Mouse (Mus musculus) liver, embryonic 15.5 days (tissue): ENCODE measurements around the gene Lrrc4b. TPM values are rescaled to one million over a fixed set of nuclear protein-coding genes. Genes with fewer than 3 reads are reported as not detected.

Source experiments
- ATAC-seq: fragments of 200-750 bp; cut with Nextera tagmentation; 2 replicates; pipeline ENCODE4 v1.8.0; 2017; ENCODE audit warnings: moderate number of reproducible peaks, mild to moderate bottlenecking, moderate library complexity; ENCODE audit not compliant: insufficient read depth
- H3K27ac ChIP-seq: fragments of 300-500 bp; sonication (generic); replicated peaks from 2 replicates; pipeline ENCODE4 v1.5.1; 2015; ENCODE audit warnings: mild to moderate bottlenecking, inconsistent platforms
- H3K27me3 ChIP-seq: fragments of 300-500 bp; sonication (generic); 2 replicates; pipeline ENCODE4 v1.6.1; 2015; ENCODE audit warnings: mild to moderate bottlenecking, inconsistent platforms
- H3K36me3 ChIP-seq: fragments of 300-500 bp; sonication (generic); replicated peaks from 2 replicates; pipeline ENCODE4 v1.6.1; 2015; ENCODE audit warnings: moderate library complexity, mild to moderate bottlenecking, inconsistent platforms
- H3K4me1 ChIP-seq: fragments of 300-500 bp; sonication (generic); replicated peaks from 2 replicates; pipeline ENCODE4 v1.6.1; 2015; ENCODE audit warnings: inconsistent platforms
- H3K4me2 ChIP-seq: fragments of 300-500 bp; sonication (generic); 2 replicates; pipeline ENCODE4 v1.6.1; 2015; ENCODE audit warnings: moderate library complexity, mild to moderate bottlenecking, inconsistent platforms
- H3K4me3 ChIP-seq: fragments of 300-500 bp; sonication (generic); replicated peaks from 2 replicates; pipeline ENCODE4 v1.5.1; 2015; ENCODE audit warnings: mild to moderate bottlenecking, inconsistent platforms
- H3K9ac ChIP-seq: fragments of 300-500 bp; sonication (generic); 2 replicates; pipeline ENCODE4 v1.6.1; 2015; ENCODE audit warnings: moderate library complexity, mild to moderate bottlenecking, inconsistent platforms
- H3K9me3 ChIP-seq: fragments of 300-500 bp; sonication (generic); replicated peaks from 2 replicates; pipeline ENCODE4 v1.6.1; 2016; ENCODE audit warnings: inconsistent platforms
- WGBS: fragments of 180-500 bp; shearing (Covaris S2); methylation state at CpG from one replicate; pipeline ENCODE4 v1.1.7; 2015; ENCODE audit warnings: mixed read lengths; ENCODE audit not compliant: insufficient replicate concordance; 5-methylcytosine and 5-hydroxymethylcytosine counted together
- polyA plus RNA-seq: library from polyadenylated mRNA; unstranded; fragments of >200 nt; fragmentation: Nextera tagmentation; extraction: Ambion mirVana; gene quantifications from 2 replicates; pipeline ENCODE4 v1.2.1, GENCODE M21; 2015

Gene Lrrc4b
- polyA plus RNA-seq, 1 experiment from 2014 or later, result not detected

DNA sequence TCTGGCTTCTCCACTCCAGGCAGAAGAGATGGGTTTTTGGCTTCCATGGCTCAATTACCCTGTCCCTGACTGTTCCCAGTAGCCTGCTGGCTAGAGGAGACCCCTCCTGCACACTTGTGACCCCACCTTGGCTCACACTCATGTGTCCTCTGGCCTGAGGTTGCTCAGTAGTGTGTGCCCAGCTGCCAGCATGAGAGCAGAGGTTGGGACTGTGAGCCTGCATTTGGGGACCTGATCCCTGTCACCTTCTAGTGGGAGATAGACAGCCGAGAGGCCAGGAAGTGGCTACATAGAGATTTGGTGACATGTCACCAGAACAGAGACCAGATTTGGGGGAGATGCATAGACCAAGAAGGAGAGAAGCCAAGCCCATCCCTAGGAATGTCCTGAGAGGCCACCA is 8.4 kb downstream of the Lrrc4b start:
- 28% methylated on average over 1 of the region's 1 CpGs for WGBS
- Histone ChIP-seq H3K4me2 (no peak overlapping the region), H3K4me3 (no peak overlapping the region), H3K9ac (no peak overlapping the region), H3K27me3 (peaks cover 88% of the 10 kb centered on the region), H3K36me3 (no peaks in the 10 kb centered on the region), H3K9me3 (no peaks in the 10 kb centered on the region), H3K4me1 (peaks cover 34% of the 10 kb centered on the region), H3K27ac (no peak overlapping the region)
- ATAC-seq, result no peak

DNA sequence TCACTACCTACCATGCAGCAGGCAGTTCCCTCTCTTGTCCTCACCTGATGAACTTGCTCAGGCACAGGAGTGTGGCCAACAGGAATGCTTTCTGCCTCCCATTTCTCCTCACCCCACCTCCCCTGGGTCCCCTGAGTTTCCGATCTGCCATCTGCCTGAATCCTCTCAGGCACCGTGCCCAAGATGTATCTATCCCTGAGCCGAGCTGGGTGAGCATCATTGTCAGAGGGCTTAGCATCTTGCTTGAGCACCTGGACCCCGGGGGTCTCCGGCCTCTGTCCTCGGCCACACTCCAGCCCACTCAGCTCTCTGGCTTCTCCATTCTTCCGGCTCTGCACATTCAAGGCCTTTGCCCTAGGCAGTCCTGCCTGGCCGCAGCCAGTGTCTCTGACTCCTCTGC is 9.1 kb downstream of the Lrrc4b start:
- ATAC-seq, result no peak
- 50% methylated on average over 8 of the region's 8 CpGs for WGBS
- Histone ChIP-seq H3K4me2 (no peak overlapping the region), H3K4me3 (no peak overlapping the region), H3K27me3 (peaks cover 88% of the 10 kb centered on the region), H3K4me1 (peaks cover 34% of the 10 kb centered on the region), H3K9ac (no peak overlapping the region), H3K9me3 (no peaks in the 10 kb centered on the region), H3K36me3 (no peaks in the 10 kb centered on the region), H3K27ac (no peak overlapping the region)

DNA sequence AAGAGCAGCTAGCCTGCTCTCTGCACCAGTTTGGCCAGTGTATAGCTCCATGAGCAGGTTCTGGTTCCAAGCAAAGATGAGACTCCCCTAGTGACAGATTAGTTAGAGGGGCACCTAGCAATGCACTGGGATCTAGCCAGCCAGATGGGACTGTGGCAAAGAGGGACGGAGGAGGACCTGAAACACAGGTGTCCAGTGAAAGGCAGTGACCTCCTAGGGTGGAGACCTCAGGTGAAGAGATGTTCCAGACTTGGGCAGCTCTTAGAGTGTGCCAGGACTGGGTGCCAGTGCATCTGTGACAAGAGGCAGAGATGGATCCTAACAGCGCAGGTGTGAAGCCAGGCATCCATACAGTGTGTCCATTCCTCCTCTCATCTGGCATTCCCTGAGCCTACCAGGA is 10.9 kb downstream of the Lrrc4b start:
- Histone ChIP-seq H3K9me3 (no peaks in the 10 kb centered on the region), H3K4me2 (no peak overlapping the region), H3K9ac (no peak overlapping the region), H3K27ac (no peak overlapping the region), H3K36me3 (no peaks in the 10 kb centered on the region), H3K4me3 (no peak overlapping the region), H3K27me3 (peaks cover 90% of the 10 kb centered on the region), H3K4me1 (peaks cover 22% of the 10 kb centered on the region)
- WGBS, result 45% methylated on average over 2 of the region's 2 CpGs
- no peak for ATAC-seq

DNA sequence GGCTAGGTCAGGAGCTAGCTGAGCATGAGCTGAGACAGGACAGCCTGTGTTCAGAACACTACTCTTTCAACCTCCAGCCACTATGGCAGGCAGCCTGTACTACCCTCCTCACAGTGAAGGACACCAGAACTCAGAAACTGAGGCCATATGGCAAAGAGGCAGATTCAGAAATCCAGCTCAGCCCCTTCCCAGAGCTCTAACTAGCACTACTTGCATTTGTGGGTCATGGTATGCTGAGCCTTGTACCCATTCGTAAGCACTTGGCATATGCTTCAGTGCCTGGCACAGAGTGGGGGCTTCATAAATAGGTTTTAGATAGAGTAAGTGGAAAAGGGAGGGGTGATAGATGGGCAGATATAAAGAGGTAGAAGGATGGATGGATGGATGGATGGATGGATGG is 11.7 kb downstream of the Lrrc4b start:
- Histone ChIP-seq H3K36me3 (no peaks in the 10 kb centered on the region), H3K27ac (no peak overlapping the region), H3K4me3 (no peak overlapping the region), H3K9me3 (no peaks in the 10 kb centered on the region), H3K9ac (no peak overlapping the region), H3K4me2 (no peak overlapping the region), H3K4me1 (peaks cover 21% of the 10 kb centered on the region), H3K27me3 (peaks cover 90% of the 10 kb centered on the region)
- 42% methylated on average over 1 of the region's 1 CpGs for WGBS
- ATAC-seq, result no peak

DNA sequence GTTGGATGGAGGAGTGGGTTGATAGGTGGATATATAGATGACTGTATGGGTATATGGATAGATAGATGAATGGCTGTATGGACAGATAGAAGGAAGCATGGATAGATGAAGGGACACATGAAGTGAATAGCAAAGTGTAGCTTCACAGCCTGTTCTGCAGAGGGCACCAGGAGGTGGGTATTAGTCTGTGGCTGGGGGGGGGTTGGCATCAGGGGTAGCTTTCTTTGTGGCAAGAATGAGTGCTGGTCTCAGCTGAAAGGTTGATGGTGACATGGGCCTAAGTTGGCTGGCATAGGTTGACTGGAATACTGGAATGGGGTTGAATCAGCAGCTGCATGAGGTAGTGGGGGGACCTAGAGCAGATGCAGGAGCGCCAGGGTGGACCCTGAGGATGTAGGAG is 12.4 kb downstream of the Lrrc4b start:
- 0% methylated on average over 1 of the region's 1 CpGs for WGBS
- peaks cover 93% of the 10 kb centered on the region for H3K27me3 ChIP-seq
- no peak overlapping the region for H3K4me3 ChIP-seq
- H3K9ac ChIP-seq, result no peak overlapping the region
- peaks cover 14% of the 10 kb centered on the region for H3K4me1 ChIP-seq
- ATAC-seq, result no peak
- no peaks in the 10 kb centered on the region for H3K36me3 ChIP-seq
- H3K4me2 ChIP-seq, result no peak overlapping the region
- H3K9me3 ChIP-seq, result no peaks in the 10 kb centered on the region
- H3K27ac ChIP-seq, result no peak overlapping the region

DNA sequence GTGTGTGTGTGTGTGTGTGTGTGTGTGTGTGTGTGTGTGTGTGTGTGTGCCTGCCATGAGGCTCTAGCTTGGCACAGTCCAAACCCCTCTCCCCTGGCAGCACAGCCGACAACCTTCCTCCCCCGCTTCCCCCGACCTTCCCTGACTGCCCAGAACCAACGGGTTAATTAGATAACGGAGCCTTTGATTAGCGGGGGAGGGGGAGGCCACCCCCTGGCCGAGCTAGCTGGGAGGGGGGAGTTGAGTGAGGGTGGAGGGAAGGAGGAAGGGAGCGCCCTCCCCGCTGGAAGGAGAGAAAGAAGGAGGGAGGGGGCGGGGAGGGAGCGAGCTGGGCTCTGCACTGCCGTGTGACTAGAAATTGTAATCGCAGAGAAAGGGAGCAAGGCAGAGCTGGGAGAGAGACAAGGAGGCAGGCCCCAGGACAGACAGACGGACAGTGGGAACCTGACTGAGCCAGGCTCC is 12.9 kb downstream of the Lrrc4b start:
- H3K4me3 ChIP-seq, result no peak overlapping the region

DNA sequence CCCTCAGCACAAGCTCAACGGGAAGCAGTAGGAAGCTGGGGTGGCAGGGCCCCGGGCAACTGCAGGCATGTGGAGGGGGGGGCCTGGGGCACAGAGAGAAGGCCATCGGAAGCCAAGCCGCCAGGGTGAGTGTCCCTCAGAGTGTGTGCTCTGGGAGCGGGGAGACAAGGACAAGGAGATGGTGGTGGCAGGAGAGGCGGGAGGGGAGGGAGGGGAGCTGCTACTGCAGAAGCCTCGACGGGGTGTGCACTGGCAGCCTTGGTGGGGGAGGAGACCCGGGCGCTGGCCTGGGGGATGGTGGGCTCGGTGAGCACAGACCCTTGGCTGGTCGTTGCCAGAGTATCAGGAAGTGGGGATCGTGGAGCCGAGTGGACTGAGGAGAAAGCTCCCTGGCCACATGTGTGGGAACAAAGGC is 13.6 kb downstream of the Lrrc4b start:
- Histone ChIP-seq H3K27ac (no peak overlapping the region), H3K9me3 (no peaks in the 10 kb centered on the region), H3K4me1 (peaks cover 1% of the 10 kb centered on the region; the same call in 1 of the 2 replicates), H3K27me3 (peaks cover 99% of the 10 kb centered on the region), H3K4me2 (no peak overlapping the region), H3K36me3 (no peaks in the 10 kb centered on the region), H3K4me3 (no peak overlapping the region), H3K9ac (no peak overlapping the region)
- under 1% methylated on average over 14 of the region's 14 CpGs for WGBS
- ATAC-seq, result no peak

More for the DNA sequence above, 12.9 kb downstream of the Lrrc4b start:
- WGBS, result 0% methylated on average over 14 of the region's 14 CpGs
- H3K36me3 ChIP-seq, result no peaks in the 10 kb centered on the region
- no peak overlapping the region for H3K4me2 ChIP-seq
- no peak overlapping the region for H3K9ac ChIP-seq
- peaks cover 9% of the 10 kb centered on the region for H3K4me1 ChIP-seq
- H3K9me3 ChIP-seq, result no peaks in the 10 kb centered on the region
- no peak overlapping the region for H3K27ac ChIP-seq
- ATAC-seq, result no peak
- peaks cover 98% of the 10 kb centered on the region for H3K27me3 ChIP-seq

DNA sequence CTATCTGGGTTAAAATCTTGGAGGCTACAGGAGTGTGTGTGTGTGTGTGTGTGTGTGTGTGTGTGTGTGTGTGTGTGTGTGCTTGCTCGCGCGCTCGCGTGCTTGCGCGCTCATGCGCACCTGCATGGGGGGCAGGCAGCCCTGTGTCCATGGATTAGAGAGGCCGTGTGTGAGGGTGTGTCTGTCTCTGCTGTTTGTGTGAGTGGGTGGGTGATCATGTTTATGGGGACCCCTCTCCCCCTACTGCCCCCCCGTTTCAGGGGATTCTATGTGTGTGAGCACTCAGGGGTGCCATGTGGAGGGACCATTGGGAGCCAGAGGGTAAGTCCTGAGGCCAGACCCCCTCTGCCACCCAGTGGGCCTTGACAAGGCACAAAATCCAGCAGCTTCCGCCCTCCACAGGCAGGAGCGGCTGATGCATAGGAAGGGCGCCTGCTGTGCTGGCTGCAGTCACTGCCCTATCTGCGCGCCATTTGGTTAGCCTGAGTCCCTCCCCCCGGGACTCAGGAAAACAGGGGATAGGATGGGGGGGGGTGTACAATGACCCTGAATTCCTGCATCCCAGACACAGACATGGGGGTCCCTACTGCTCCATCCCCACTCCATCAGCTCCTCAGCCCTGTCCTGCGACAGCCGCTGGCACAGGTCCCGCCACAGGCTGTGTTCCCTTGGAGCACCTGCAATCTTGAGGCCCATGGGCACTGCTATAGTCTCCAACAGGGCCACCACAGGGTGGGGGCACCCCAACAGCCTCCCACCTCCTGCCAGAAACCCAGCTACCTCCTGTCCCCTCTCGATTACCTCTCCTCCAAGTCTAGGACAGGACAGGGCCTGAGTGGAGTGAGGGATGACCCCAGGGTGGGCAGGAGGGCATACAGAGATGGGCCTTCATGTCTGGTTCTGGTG is 14.7 kb downstream of the Lrrc4b start:
- Histone ChIP-seq H3K4me3 (no peak overlapping the region), H3K9ac (no peak overlapping the region), H3K9me3 (no peaks in the 10 kb centered on the region), H3K27ac (no peak overlapping the region), H3K4me2 (no peak overlapping the region), H3K4me1 (no peaks in the 10 kb centered on the region), H3K36me3 (no peaks in the 10 kb centered on the region), H3K27me3 (peaks cover 96% of the 10 kb centered on the region)
- WGBS, result 7% methylated on average over 20 of the region's 20 CpGs
- ATAC-seq, result no peak

DNA sequence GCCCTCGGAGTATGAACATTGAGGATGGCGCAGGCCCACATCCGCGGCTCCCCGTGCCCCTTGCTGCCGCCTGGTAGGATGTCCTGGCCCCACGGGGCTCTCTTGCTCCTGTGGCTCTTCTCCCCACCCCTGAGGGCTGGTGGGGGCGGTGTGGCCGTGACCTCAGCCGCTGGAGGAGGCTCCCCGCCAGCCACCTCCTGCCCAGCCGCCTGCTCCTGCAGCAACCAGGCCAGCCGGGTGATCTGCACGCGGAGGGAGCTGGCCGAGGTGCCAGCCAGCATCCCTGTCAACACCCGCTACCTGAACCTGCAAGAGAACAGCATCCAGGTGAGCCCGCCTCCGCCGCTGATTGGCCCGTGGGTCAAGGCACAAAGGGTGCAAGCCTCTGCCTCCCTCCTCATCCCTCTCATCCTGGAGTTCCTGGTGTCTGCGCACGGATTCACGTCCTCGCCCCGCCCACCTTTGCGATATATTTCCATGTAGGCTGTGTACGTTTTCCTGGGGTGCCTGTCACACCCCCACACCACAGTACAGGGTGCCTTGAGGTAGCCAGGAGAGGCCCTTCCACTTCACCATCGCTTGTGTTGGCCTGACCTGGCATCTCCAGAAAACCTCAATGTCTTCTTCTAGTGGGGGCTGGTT is 16.2 kb downstream of the Lrrc4b start:
- 7% methylated on average over 29 of the region's 29 CpGs for WGBS
- no peak overlapping the region for H3K4me3 ChIP-seq
- peaks cover 95% of the 10 kb centered on the region for H3K27me3 ChIP-seq
- H3K9ac ChIP-seq, result no peak overlapping the region
- H3K27ac ChIP-seq, result no peak overlapping the region
- H3K9me3 ChIP-seq, result no peaks in the 10 kb centered on the region
- H3K36me3 ChIP-seq, result no peaks in the 10 kb centered on the region
- H3K4me1 ChIP-seq, result no peaks in the 10 kb centered on the region
- no peak for ATAC-seq
- no peak overlapping the region for H3K4me2 ChIP-seq

DNA sequence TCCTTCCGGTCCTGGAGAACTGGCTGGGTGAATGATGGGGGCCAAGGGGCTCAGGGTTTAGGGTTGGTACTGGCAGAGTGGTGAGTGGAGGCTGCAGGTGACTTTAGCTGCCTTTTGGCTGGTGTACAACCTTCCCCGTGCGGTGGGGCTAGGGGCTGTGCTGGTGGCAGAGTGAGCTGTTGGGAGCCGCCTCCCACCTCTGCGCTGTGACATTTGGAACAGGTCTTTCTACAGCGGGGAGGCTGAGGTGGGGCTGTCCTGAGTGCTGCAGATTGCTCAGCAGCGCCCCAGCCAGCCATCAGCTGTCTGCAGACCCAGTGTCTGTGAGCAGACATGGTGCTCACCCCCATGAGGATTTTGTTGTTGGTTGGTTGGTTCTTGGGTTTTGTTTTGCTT is 16.7 kb downstream of the Lrrc4b start:
- no peak overlapping the region for H3K4me3 ChIP-seq
- peaks cover 94% of the 10 kb centered on the region for H3K27me3 ChIP-seq
- H3K36me3 ChIP-seq, result no peaks in the 10 kb centered on the region
- H3K9ac ChIP-seq, result no peak overlapping the region
- no peak for ATAC-seq
- no peaks in the 10 kb centered on the region for H3K9me3 ChIP-seq
- 7% methylated on average over 7 of the region's 7 CpGs for WGBS
- H3K27ac ChIP-seq, result no peak overlapping the region
- H3K4me1 ChIP-seq, result no peaks in the 10 kb centered on the region
- H3K4me2 ChIP-seq, result no peak overlapping the region

DNA sequence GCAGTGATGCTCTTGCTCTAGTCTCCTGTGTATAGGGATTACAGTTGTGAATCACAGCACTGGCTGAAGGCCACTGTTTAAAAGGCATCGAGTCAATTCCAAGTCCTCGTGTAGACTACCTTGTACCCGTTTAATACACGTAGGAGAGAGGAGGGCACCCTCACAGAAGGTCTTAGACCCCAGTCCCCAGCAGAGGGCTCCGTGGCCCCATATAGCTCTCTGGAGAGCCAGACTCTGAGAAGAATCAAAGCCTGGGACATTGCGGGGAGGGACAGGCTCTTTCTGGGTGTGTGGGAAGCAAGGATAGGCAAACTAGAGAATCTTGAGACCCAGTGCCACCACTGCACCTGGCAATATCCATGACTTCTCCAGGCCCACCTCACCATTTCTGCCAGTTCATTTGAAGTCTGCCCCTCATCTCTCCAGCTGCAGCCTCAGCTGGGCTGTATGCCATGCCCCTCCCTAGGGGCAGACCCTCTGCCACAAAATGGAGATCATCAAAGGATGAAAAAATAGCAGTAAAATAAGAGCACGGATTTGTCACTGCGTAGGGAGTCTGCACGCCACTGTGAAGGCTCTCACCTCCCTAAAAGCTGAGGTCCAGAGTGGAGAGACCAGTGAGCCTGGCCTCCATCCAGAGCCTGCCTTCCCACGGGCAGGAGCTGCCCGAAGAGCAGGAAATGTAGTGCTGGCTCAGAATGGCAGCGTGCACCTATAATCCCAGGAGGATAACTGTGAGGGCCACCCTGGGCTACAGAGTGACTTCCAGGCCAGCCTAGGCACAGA is 17.4 kb downstream of the Lrrc4b start:
- no peak for ATAC-seq
- H3K4me1 ChIP-seq, result no peaks in the 10 kb centered on the region
- H3K4me2 ChIP-seq, result no peak overlapping the region
- no peak overlapping the region for H3K9ac ChIP-seq
- H3K36me3 ChIP-seq, result no peaks in the 10 kb centered on the region
- no peak overlapping the region for H3K4me3 ChIP-seq
- WGBS, result 35% methylated on average over 12 of the region's 12 CpGs
- H3K27ac ChIP-seq, result no peak overlapping the region
- H3K27me3 ChIP-seq, result peaks cover 87% of the 10 kb centered on the region
- no peaks in the 10 kb centered on the region for H3K9me3 ChIP-seq
